ENCODE assay signal across 30 mouse cellular contexts in genomic region chr14:47825446-47825956, GRCm38 (mm10).
DNase-seq lines count a peak whose midpoint lies in the region; ATAC-seq and TF ChIP-seq lines count a peak whose summit lies in the region.
"Had no signal": no experiment of that assay in that cellular context is flagged by ENCODE, and none has a peak within 500 bp of the region (broad histone marks: within the 10 kb centered on the region; RNA-seq: fewer than 3 reads in every experiment).

No protein-coding gene starts in this region.

- no peaks in the 10 kb centered on the region for H3K36me3 ChIP-seq in kidney, embryonic 14.5 days (ENCODE audit: control insufficient read depth, insufficient read depth, low read length)
- H3K36me3 ChIP-seq in midbrain, embryonic 11.5 days (ENCODE audit: control insufficient read depth, insufficient read depth, low read length), result no peaks in the 10 kb centered on the region
- H3K36me3 ChIP-seq in midbrain, embryonic 15.5 days (replicated peaks), result no peaks in the 10 kb centered on the region
- H3K36me3 ChIP-seq in heart, adult 2 months (ENCODE audit: control insufficient read depth, insufficient read depth, low read length), result no peaks in the 10 kb centered on the region
- H3K36me3 ChIP-seq: embryonic facial prominence, embryonic 12.5 days; heart, embryonic 13.5 days; hindbrain, embryonic 10.5 days; hindbrain, embryonic 15.5 days; liver, embryonic 12.5 days; neural tube, embryonic 12.5 days had no signal

- peak; percentile 10 for DNase-seq in kidney, adult 18-20 months
- peak; percentile 57 for DNase-seq in midbrain, embryonic 11.5 days (ENCODE audit: low spot score, missing footprints)
- no peak for DNase-seq in adrenal gland, postnatal 14 days
- DNase-seq in heart, adult 2 months, result no peak
- DNase-seq: adrenal gland, adult 8-10 months; cerebellum, adult 8-10 months; cerebellum, postnatal 36 days; embryo, embryonic 11 days; gastrocnemius, postnatal 14 days; heart, adult 11 months; heart, postnatal 10 days; left cerebral cortex, postnatal 4 days; liver, postnatal 0 days; lung, postnatal 14 days; midbrain, embryonic 14.5 days; right cerebral cortex, postnatal 4 days; thymus, adult 2 months; thymus, postnatal 4 days had no signal

- H3K4me3 ChIP-seq in kidney, embryonic 14.5 days (ENCODE audit: low read length), result no peak overlapping the region
- no peak overlapping the region for H3K4me3 ChIP-seq in midbrain, embryonic 11.5 days (ENCODE audit: low read depth, low read length)
- no peak overlapping the region for H3K4me3 ChIP-seq in midbrain, embryonic 15.5 days
- H3K4me3 ChIP-seq in heart, adult 2 months, result no peak overlapping the region
- H3K4me3 ChIP-seq: embryonic facial prominence, embryonic 12.5 days; heart, embryonic 13.5 days; hindbrain, embryonic 10.5 days; hindbrain, embryonic 15.5 days; liver, embryonic 12.5 days; megakaryocyte, embryonic 14.5 days; neural tube, embryonic 12.5 days had no signal

- H3K4me1 ChIP-seq in kidney, embryonic 14.5 days (ENCODE audit: control insufficient read depth, insufficient read depth, low read length), result no peaks in the 10 kb centered on the region
- no peaks in the 10 kb centered on the region for H3K4me1 ChIP-seq in midbrain, embryonic 11.5 days (ENCODE audit: control insufficient read depth, insufficient read depth, low read length)
- H3K4me1 ChIP-seq in midbrain, embryonic 15.5 days, result peaks cover 6% of the 10 kb centered on the region; the same call in 1 of the 2 replicates
- no peaks in the 10 kb centered on the region for H3K4me1 ChIP-seq in heart, adult 2 months (ENCODE audit: control insufficient read depth, insufficient read depth, low read length)
- H3K4me1 ChIP-seq: embryonic facial prominence, embryonic 12.5 days; heart, embryonic 13.5 days; liver, embryonic 12.5 days; megakaryocyte, embryonic 14.5 days; neural tube, embryonic 12.5 days had no signal

- no peak for TF ChIP-seq POLR2A in heart, adult 2 months (IDR thresholded peaks at IDR 0.05; ENCODE audit: insufficient read depth, low read depth, low read length)

- no peaks in the 10 kb centered on the region for H3K79me2 ChIP-seq in heart, adult 2 months (replicated peaks; ENCODE audit: control insufficient read depth, insufficient read depth, low read length)

- WGBS in kidney, embryonic 14.5 days, result 73% methylated on average over 3 of the region's 3 CpGs
- WGBS in midbrain, embryonic 11.5 days, result 83% methylated on average over 3 of the region's 3 CpGs
- 82% methylated on average over 3 of the region's 3 CpGs for WGBS in midbrain, embryonic 15.5 days
- WGBS in heart, adult 2 months, result 78% methylated on average over 3 of the region's 3 CpGs

- no peak for TF ChIP-seq CTCF in heart, adult 2 months (IDR thresholded peaks at IDR 0.05)

- TF ChIP-seq EP300 in heart, adult 2 months (IDR thresholded peaks at IDR 0.05; ENCODE audit: insufficient read depth, low read depth, low read length), result no peak

- intact Hi-C loops in heart, adult 2 months (cut with DNase I), result no loop called here

- H3K27ac ChIP-seq in kidney, embryonic 14.5 days (ENCODE audit: low read depth, low read length), result no peak overlapping the region
- no peak overlapping the region for H3K27ac ChIP-seq in midbrain, embryonic 11.5 days (ENCODE audit: low read depth, low read length)
- H3K27ac ChIP-seq in midbrain, embryonic 15.5 days, result no peak overlapping the region
- H3K27ac ChIP-seq in heart, adult 2 months, result no peak overlapping the region
- H3K27ac ChIP-seq: embryonic facial prominence, embryonic 12.5 days; heart, embryonic 13.5 days; hindbrain, embryonic 10.5 days; hindbrain, embryonic 15.5 days; liver, embryonic 12.5 days; neural tube, embryonic 12.5 days had no signal

- no peak overlapping the region for H3K4me2 ChIP-seq in kidney, embryonic 14.5 days (replicated peaks; ENCODE audit: low read depth, low read length)
- H3K4me2 ChIP-seq in midbrain, embryonic 11.5 days, result no peak overlapping the region
- no peak overlapping the region for H3K4me2 ChIP-seq in midbrain, embryonic 15.5 days
- H3K4me2 ChIP-seq: embryonic facial prominence, embryonic 12.5 days; heart, embryonic 13.5 days; hindbrain, embryonic 15.5 days; liver, embryonic 12.5 days; neural tube, embryonic 12.5 days had no signal

- no peaks in the 10 kb centered on the region for H3K27me3 ChIP-seq in kidney, embryonic 14.5 days (ENCODE audit: control insufficient read depth, insufficient read depth, low read length)
- no peaks in the 10 kb centered on the region for H3K27me3 ChIP-seq in midbrain, embryonic 11.5 days (ENCODE audit: control insufficient read depth, insufficient read depth, low read length)
- no peaks in the 10 kb centered on the region for H3K27me3 ChIP-seq in midbrain, embryonic 15.5 days (replicated peaks)
- no peaks in the 10 kb centered on the region for H3K27me3 ChIP-seq in heart, adult 2 months (ENCODE audit: control insufficient read depth, insufficient read depth, low read length)
- H3K27me3 ChIP-seq: embryonic facial prominence, embryonic 12.5 days; heart, embryonic 13.5 days; hindbrain, embryonic 15.5 days; liver, embryonic 12.5 days; megakaryocyte, embryonic 14.5 days; neural tube, embryonic 12.5 days had no signal

- H3K9ac ChIP-seq in kidney, embryonic 14.5 days (ENCODE audit: low read depth, low read length), result no peak overlapping the region
- no peak overlapping the region for H3K9ac ChIP-seq in midbrain, embryonic 11.5 days (ENCODE audit: low read length)
- no peak overlapping the region for H3K9ac ChIP-seq in midbrain, embryonic 15.5 days
- no peak overlapping the region for H3K9ac ChIP-seq in heart, adult 2 months (ENCODE audit: low read depth, low read length)
- H3K9ac ChIP-seq: embryonic facial prominence, embryonic 12.5 days; heart, embryonic 13.5 days; hindbrain, embryonic 15.5 days; liver, embryonic 12.5 days; liver, postnatal 0 days; neural tube, embryonic 12.5 days had no signal

- no peaks in the 10 kb centered on the region for H3K9me3 ChIP-seq in kidney, embryonic 14.5 days (ENCODE audit: control insufficient read depth, low read length)
- H3K9me3 ChIP-seq in midbrain, embryonic 11.5 days (ENCODE audit: control insufficient read depth, low read length), result no peaks in the 10 kb centered on the region
- no peaks in the 10 kb centered on the region for H3K9me3 ChIP-seq in midbrain, embryonic 15.5 days
- H3K9me3 ChIP-seq: embryonic facial prominence, embryonic 12.5 days; heart, embryonic 13.5 days; hindbrain, embryonic 10.5 days; hindbrain, embryonic 15.5 days; liver, embryonic 12.5 days; megakaryocyte, embryonic 14.5 days; neural tube, embryonic 12.5 days had no signal

- ATAC-seq in kidney, embryonic 14.5 days (ENCODE audit: low FRiP score, low TSS enrichment), result no peak
- ATAC-seq in midbrain, embryonic 11.5 days (ENCODE audit: low FRiP score), result no peak
- ATAC-seq in midbrain, embryonic 15.5 days (replicated peaks), result no peak
- peak; percentile 10 to 24; a peak in 1 of 4 replicates for ATAC-seq in hematopoietic stem cell, adult 5-6 weeks (replicated peaks in 1 of 2; ENCODE audit: insufficient read depth in 1 of 2, low FRiP score in 2 of 2, low TSS enrichment in 1 of 2, low read depth in 1 of 2, poor library complexity in 2 of 2, severe bottlenecking in 2 of 2)
- ATAC-seq: forebrain, embryonic 14.5 days; inflammation-experienced regulatory T-cells, adult 6 months; liver, embryonic 12.5 days; liver, postnatal 0 days had no signal

Comparison
In these comparisons a context has a peak if more than half of its experiments do, and no peak if none do; other contexts are left out.
1. DNase-seq: peak in kidney, adult 18-20 months (single experiment) and midbrain, embryonic 11.5 days (single experiment); none in adrenal gland, postnatal 14 days (single experiment) and heart, adult 2 months (0 of 2).
2. ATAC-seq: peak in hematopoietic stem cell, adult 5-6 weeks (2 of 2); none in kidney, embryonic 14.5 days (single experiment), midbrain, embryonic 11.5 days (single experiment) and midbrain, embryonic 15.5 days (single experiment).